Mouse (Mus musculus) hindbrain, embryonic 14.5 days (tissue): Measurements from ENCODE around the gene Tnfaip8l1. TPM values are rescaled to one million over a fixed set of nuclear protein-coding genes. Genes with fewer than 3 reads are reported as not detected.

Experiments used
- ATAC-seq: fragments of 200-750 bp; cut with Nextera tagmentation; 2 replicates; pipeline ENCODE4 v1.8.0; 2017; ENCODE audit warnings: moderate number of reproducible peaks, mild to moderate bottlenecking, moderate TSS enrichment, moderate library complexity; ENCODE audit not compliant: low FRiP score
- DNase-seq: peaks from one replicate; pipeline ENCODE4 v3.0.0-alpha.2; 2015; ENCODE audit warnings: low spot score
- H3K27ac ChIP-seq: fragments of 300-500 bp; sonication (generic); 2 replicates; pipeline ENCODE4 v1.5.1; 2014; ENCODE audit warnings: mild to moderate bottlenecking, moderate library complexity
- H3K27me3 ChIP-seq: fragments of 300-500 bp; sonication (generic); 2 replicates; pipeline ENCODE4 v1.6.1; 2014; ENCODE audit warnings: mild to moderate bottlenecking, low read length, mixed read lengths; ENCODE audit not compliant: control insufficient read depth, insufficient read depth
- H3K36me3 ChIP-seq: fragments of 300-500 bp; sonication (generic); replicated peaks from 2 replicates; pipeline ENCODE4 v1.6.1; 2014; ENCODE audit not compliant: control insufficient read depth, insufficient read depth
- H3K4me1 ChIP-seq: fragments of 300-500 bp; sonication (generic); replicated peaks from 2 replicates; pipeline ENCODE4 v1.6.1; 2014; ENCODE audit warnings: antibody characterized with exemption, low read length, mixed read lengths; ENCODE audit not compliant: control insufficient read depth, insufficient read depth
- H3K4me2 ChIP-seq: fragments of 300-500 bp; sonication (generic); replicated peaks from 2 replicates; pipeline ENCODE4 v1.6.1; 2014; ENCODE audit warnings: mild to moderate bottlenecking, moderate library complexity
- H3K4me3 ChIP-seq: fragments of 300-500 bp; sonication (generic); replicated peaks from 2 replicates; pipeline ENCODE4 v1.5.1; 2014; ENCODE audit warnings: mild to moderate bottlenecking, low read length
- H3K9ac ChIP-seq: fragments of 300-500 bp; sonication (generic); 2 replicates; pipeline ENCODE4 v1.6.1; 2014
- H3K9me3 ChIP-seq: fragments of 300-500 bp; sonication (generic); 2 replicates; pipeline ENCODE4 v1.6.1; 2016; ENCODE audit warnings: low read length; ENCODE audit not compliant: control insufficient read depth
- WGBS: fragments of 180-500 bp; shearing (Covaris S2); extraction: QIAGEN DNeasy Blood & Tissue Kit; methylation state at CpG from one replicate; pipeline ENCODE4 v1.1.7; 2014; 5-methylcytosine and 5-hydroxymethylcytosine counted together
- polyA plus RNA-seq: library from polyadenylated mRNA; unstranded; fragments of >200 nt; fragmentation: Nextera tagmentation; extraction: Ambion mirVana; gene quantifications from 2 replicates; pipeline ENCODE4 v1.2.1, GENCODE M21; 2014

Tnfaip8l1 gene
- polyA plus RNA-seq, 1 experiment from 2014 or later, result 8.4 TPM

- 39% methylated on average over 11 of the region's 11 CpGs for WGBS
- Histone ChIP-seq H3K4me2 (no peak overlapping the region), H3K9me3 (no peaks in the 10 kb centered on the region), H3K27ac (peak overlapping the region; percentile 35; the same call in 1 of the 2 replicates), H3K4me3 (no peak overlapping the region), H3K36me3 (peaks cover 63% of the 10 kb centered on the region), H3K4me1 (peaks cover 7% of the 10 kb centered on the region), H3K27me3 (no peaks in the 10 kb centered on the region), H3K9ac (0 out of 2 replicates have a peak overlapping the region, but pooled peaks have one; percentile 11)
- no peak for DNase-seq
- ATAC-seq, result no peak
Observed at GRCm38 (mm10) chr17:56185281-56186141, 23.2 kb downstream of the Tnfaip8l1 start.

GRCm38 (mm10) chr17:56191266-56191665 lies 29.0 kb downstream of the Tnfaip8l1 start:
- H3K27ac ChIP-seq, result no peak overlapping the region
- no peaks in the 10 kb centered on the region for H3K27me3 ChIP-seq
- H3K36me3 ChIP-seq, result peaks cover 96% of the 10 kb centered on the region
- DNase-seq (no peak), ATAC-seq (no peak)
- H3K4me1 ChIP-seq, result no peaks in the 10 kb centered on the region
- H3K4me3 ChIP-seq, result no peak overlapping the region
- H3K9me3 ChIP-seq, result no peaks in the 10 kb centered on the region
- H3K9ac ChIP-seq, result no peak overlapping the region
- H3K4me2 ChIP-seq, result no peak overlapping the region
- WGBS, result 80% methylated on average over 6 of the region's 6 CpGs

- H3K4me2 ChIP-seq, result no peak overlapping the region
- H3K36me3 ChIP-seq, result peaks cover 96% of the 10 kb centered on the region
- WGBS, result 97% methylated on average over 12 of the region's 12 CpGs
- H3K9ac ChIP-seq, result no peak overlapping the region
- H3K4me3 ChIP-seq, result no peak overlapping the region
- no peaks in the 10 kb centered on the region for H3K27me3 ChIP-seq
- DNase-seq (no peak), ATAC-seq (no peak)
- no peaks in the 10 kb centered on the region for H3K4me1 ChIP-seq
- H3K27ac ChIP-seq, result no peak overlapping the region
- no peaks in the 10 kb centered on the region for H3K9me3 ChIP-seq
Observed at GRCm38 (mm10) chr17:56194357-56194756, 32.1 kb downstream of the Tnfaip8l1 start.

GRCm38 (mm10) chr17:56194765-56195164 lies 32.5 kb downstream of the Tnfaip8l1 start:
- ATAC-seq, result no peak
- H3K9me3 ChIP-seq, result no peaks in the 10 kb centered on the region
- no peak overlapping the region for H3K9ac ChIP-seq
- no peak overlapping the region for H3K4me3 ChIP-seq
- H3K36me3 ChIP-seq, result peaks cover 95% of the 10 kb centered on the region
- 94% methylated on average over 13 of the region's 13 CpGs for WGBS
- DNase-seq, result no peak
- H3K4me1 ChIP-seq, result no peaks in the 10 kb centered on the region
- H3K27me3 ChIP-seq, result no peaks in the 10 kb centered on the region
- H3K27ac ChIP-seq, result no peak overlapping the region
- no peak overlapping the region for H3K4me2 ChIP-seq

- peaks cover 87% of the 10 kb centered on the region for H3K36me3 ChIP-seq
- H3K4me2 ChIP-seq, result no peak overlapping the region
- ATAC-seq, result no peak
- H3K9ac ChIP-seq, result no peak overlapping the region
- no peaks in the 10 kb centered on the region for H3K27me3 ChIP-seq
- H3K9me3 ChIP-seq, result no peaks in the 10 kb centered on the region
- H3K4me1 ChIP-seq, result no peaks in the 10 kb centered on the region
- no peak overlapping the region for H3K4me3 ChIP-seq
- 68% methylated on average over 2 of the region's 2 CpGs for WGBS
- no peak for DNase-seq
- H3K27ac ChIP-seq, result no peak overlapping the region
Observed at GRCm38 (mm10) chr17:56196860-56197259, 34.6 kb downstream of the Tnfaip8l1 start.

GRCm38 (mm10) chr17:56200586-56200985 lies 38.3 kb downstream of the Tnfaip8l1 start:
- H3K9ac ChIP-seq, result no peak overlapping the region
- DNase-seq (no peak), ATAC-seq (no peak)
- peaks cover 87% of the 10 kb centered on the region for H3K36me3 ChIP-seq
- H3K4me3 ChIP-seq, result no peak overlapping the region
- H3K27ac ChIP-seq, result no peak overlapping the region
- H3K4me1 ChIP-seq, result no peaks in the 10 kb centered on the region
- no peaks in the 10 kb centered on the region for H3K9me3 ChIP-seq
- H3K4me2 ChIP-seq, result no peak overlapping the region
- H3K27me3 ChIP-seq, result no peaks in the 10 kb centered on the region
- WGBS, result 85% methylated on average over 9 of the region's 9 CpGs

- 75% methylated on average over 3 of the region's 3 CpGs for WGBS
- no peak overlapping the region for H3K4me2 ChIP-seq
- DNase-seq (no peak), ATAC-seq (no peak)
- H3K4me1 ChIP-seq, result no peaks in the 10 kb centered on the region
- H3K36me3 ChIP-seq, result peaks cover 90% of the 10 kb centered on the region
- H3K9ac ChIP-seq, result no peak overlapping the region
- no peak overlapping the region for H3K27ac ChIP-seq
- H3K9me3 ChIP-seq, result no peaks in the 10 kb centered on the region
- H3K27me3 ChIP-seq, result no peaks in the 10 kb centered on the region
- no peak overlapping the region for H3K4me3 ChIP-seq
Observed at GRCm38 (mm10) chr17:56201642-56202041, 39.4 kb downstream of the Tnfaip8l1 start.

- WGBS, result 94% methylated on average over 8 of the region's 8 CpGs
- no peaks in the 10 kb centered on the region for H3K27me3 ChIP-seq
- H3K9ac ChIP-seq, result no peak overlapping the region
- H3K4me1 ChIP-seq, result no peaks in the 10 kb centered on the region
- H3K27ac ChIP-seq, result no peak overlapping the region
- H3K4me2 ChIP-seq, result no peak overlapping the region
- no peak overlapping the region for H3K4me3 ChIP-seq
- no peaks in the 10 kb centered on the region for H3K9me3 ChIP-seq
- peaks cover 90% of the 10 kb centered on the region for H3K36me3 ChIP-seq
- ATAC-seq (no peak), DNase-seq (no peak)
Observed at GRCm38 (mm10) chr17:56202476-56202875, 40.2 kb downstream of the Tnfaip8l1 start.

- ATAC-seq, result no peak
- Histone ChIP-seq H3K4me2 (no peak overlapping the region), H3K9ac (no peak overlapping the region), H3K27me3 (no peaks in the 10 kb centered on the region), H3K9me3 (no peaks in the 10 kb centered on the region), H3K36me3 (peaks cover 90% of the 10 kb centered on the region), H3K4me3 (no peak overlapping the region), H3K27ac (no peak overlapping the region), H3K4me1 (no peaks in the 10 kb centered on the region)
- WGBS, result 66% methylated on average over 3 of the region's 3 CpGs
- no peak for DNase-seq
Observed at GRCm38 (mm10) chr17:56203729-56204128, 41.5 kb downstream of the Tnfaip8l1 start.
